Mouse (Mus musculus) limb, embryonic 14.5 days (tissue): ENCODE data around the gene Yae1d1. TPM values are rescaled to one million over a fixed set of nuclear protein-coding genes. Genes with fewer than 3 reads are reported as not detected.

ENCODE experiments used
- ATAC-seq: fragments of 200-750 bp; cut with Nextera tagmentation; 2 replicates; pipeline ENCODE4 v1.8.0; 2017; ENCODE audit warnings: low read depth, moderate number of reproducible peaks, moderate TSS enrichment; ENCODE audit not compliant: low FRiP score
- DNase-seq: peaks from one replicate; pipeline ENCODE4 v3.0.0-alpha.2; 2015; ENCODE audit warnings: low spot score
- H3K27ac ChIP-seq: fragments of 300-500 bp; sonication (generic); replicated peaks from 2 replicates; pipeline ENCODE4 v1.5.1; 2014; ENCODE audit warnings: low read depth, mild to moderate bottlenecking, low read length, moderate library complexity, mixed read lengths
- H3K27me3 ChIP-seq: fragments of 300-500 bp; sonication (generic); 2 replicates; pipeline ENCODE4 v1.6.1; 2014; ENCODE audit warnings: low read length, mixed read lengths; ENCODE audit not compliant: control insufficient read depth, insufficient read depth
- H3K36me3 ChIP-seq: fragments of 300-500 bp; sonication (generic); 2 replicates; pipeline ENCODE4 v1.6.1; 2014; ENCODE audit warnings: mild to moderate bottlenecking, low read length, moderate library complexity, mixed read lengths; ENCODE audit not compliant: control insufficient read depth, insufficient read depth
- H3K4me1 ChIP-seq: fragments of 300-500 bp; sonication (generic); 2 replicates; pipeline ENCODE4 v1.6.1; 2014; ENCODE audit warnings: antibody characterized with exemption, low read length, mixed read lengths; ENCODE audit not compliant: control insufficient read depth, insufficient read depth
- H3K4me2 ChIP-seq: fragments of 300-500 bp; sonication (generic); replicated peaks from 2 replicates; pipeline ENCODE4 v1.6.1; 2014; ENCODE audit warnings: low read depth, mild to moderate bottlenecking, low read length, moderate library complexity; ENCODE audit not compliant: severe bottlenecking
- H3K4me3 ChIP-seq: fragments of 300-500 bp; sonication (generic); replicated peaks from 2 replicates; pipeline ENCODE4 v1.5.1; 2014; ENCODE audit warnings: low read length
- H3K9ac ChIP-seq: fragments of 300-500 bp; sonication (generic); 2 replicates; pipeline ENCODE4 v1.6.1; 2014; ENCODE audit warnings: mild to moderate bottlenecking, low read depth, low read length, moderate library complexity; ENCODE audit not compliant: severe bottlenecking
- H3K9me3 ChIP-seq: fragments of 300-500 bp; sonication (generic); 2 replicates; pipeline ENCODE4 v1.6.1; 2016; ENCODE audit warnings: low read length; ENCODE audit not compliant: control insufficient read depth
- POLR2A ChIP-seq: fragments of 200-500 bp; IDR thresholded peaks from 2 replicates; pipeline ENCODE4 v1.8.0; 2012; ENCODE audit warnings: inconsistent platforms, mild to moderate bottlenecking, moderate library complexity, borderline replicate concordance; ENCODE audit not compliant: insufficient read depth, insufficient read length; ENCODE audit errors: extremely low read depth
- WGBS: fragments of 180-500 bp; shearing (Covaris S2); extraction: QIAGEN DNeasy Blood & Tissue Kit; methylation state at CpG from one replicate; pipeline ENCODE4 v1.1.7; 2014; 5-methylcytosine and 5-hydroxymethylcytosine counted together
- polyA plus RNA-seq, 2 experiments: library from polyadenylated mRNA; depleted of rRNA in 1 of 2; stranded (reverse) in 1 of 2; unstranded in 1 of 2; fragments of >200 nt; fragmentation: Nextera tagmentation in 1 of 2; extraction: Ambion mirVana in 1 of 2; gene quantifications; 2 replicates each; pipeline versions ENCODE4 v1.2.1 to v1.2.3; 2012 to 2014

Gene Yae1d1
- polyA plus RNA-seq, 2 experiments = 38.4 to 70.0 TPM

- no peak overlapping the region for H3K27ac ChIP-seq
- H3K4me3 ChIP-seq = no peak overlapping the region
- no peak overlapping the region for H3K4me2 ChIP-seq
- no peaks in the 10 kb centered on the region for H3K36me3 ChIP-seq
- WGBS = 71% methylated on average over 18 of the region's 18 CpGs
- DNase-seq = no peak
- TF ChIP-seq POLR2A = no peak
- no peaks in the 10 kb centered on the region for H3K9me3 ChIP-seq
- no peak overlapping the region for H3K9ac ChIP-seq
- ATAC-seq = no peak
- no peaks in the 10 kb centered on the region for H3K27me3 ChIP-seq
- no peaks in the 10 kb centered on the region for H3K4me1 ChIP-seq
These were observed 43.6 kb downstream of the Yae1d1 start for GRCm38 (mm10) chr13:17949555-17949954.

GRCm38 (mm10) chr13:17944078-17944917 lies 48.9 kb downstream of the Yae1d1 start, which contains the start of gene Rala:
Rala (minus strand) TSS chr13:17944239.
- Histone ChIP-seq H3K4me3 (peak within 1 kb of the TSS; percentile 83), H3K27me3 (no peaks in the 10 kb centered on the region), H3K36me3 (no peaks in the 10 kb centered on the region), H3K9me3 (no peaks in the 10 kb centered on the region), H3K4me1 (peaks cover 5% of the 10 kb centered on the region; the same call in 1 of the 2 replicates), H3K27ac (peak within 1 kb of the TSS; percentile 95), H3K4me2 (peak within 1 kb of the TSS; percentile 67), H3K9ac (peak within 1 kb of the TSS; percentile 92)
- peak; percentile 100 for ATAC-seq
- 17% methylated on average over 27 of the region's 69 CpGs for WGBS
- DNase-seq = peak; percentile 92
- TF ChIP-seq POLR2A = 0 out of 2 replicates have a peak, but pooled peaks have one; percentile 18

- WGBS = under 1% methylated on average over 56 of the region's 70 CpGs
- peak overlapping the region; percentile 92 for H3K9ac ChIP-seq
- peak; percentile 68 for ATAC-seq
- H3K27ac ChIP-seq = peak overlapping the region; percentile 95
- H3K27me3 ChIP-seq = no peaks in the 10 kb centered on the region
- H3K4me1 ChIP-seq = peaks cover 5% of the 10 kb centered on the region; the same call in 1 of the 2 replicates
- H3K4me2 ChIP-seq = peak overlapping the region; percentile 67
- H3K9me3 ChIP-seq = no peaks in the 10 kb centered on the region
- peak overlapping the region; percentile 83 for H3K4me3 ChIP-seq
- TF ChIP-seq POLR2A = no peak
- peak; percentile 3 for DNase-seq
- no peaks in the 10 kb centered on the region for H3K36me3 ChIP-seq
These were observed 49.7 kb downstream of the Yae1d1 start for GRCm38 (mm10) chr13:17943306-17944077.

GRCm38 (mm10) chr13:17942338-17942737 lies 50.8 kb downstream of the Yae1d1 start:
- peaks cover 5% of the 10 kb centered on the region; the same call in 1 of the 2 replicates for H3K4me1 ChIP-seq
- no peak overlapping the region for H3K27ac ChIP-seq
- no peak overlapping the region for H3K4me3 ChIP-seq
- no peak overlapping the region for H3K9ac ChIP-seq
- no peaks in the 10 kb centered on the region for H3K27me3 ChIP-seq
- peak overlapping the region; percentile 67; the same call in 1 of the 2 replicates for H3K4me2 ChIP-seq
- ATAC-seq (no peak), DNase-seq (no peak)
- 51% methylated on average over 6 of the region's 6 CpGs for WGBS
- no peaks in the 10 kb centered on the region for H3K36me3 ChIP-seq
- TF ChIP-seq POLR2A = no peak
- H3K9me3 ChIP-seq = no peaks in the 10 kb centered on the region

Other genes with a start within 250 kb of the Yae1d1 start
- 35.3 and 40.1 TPM in 2 replicates for gene Cdk13, start 188.3 kb downstream of the Yae1d1 start, polyA plus RNA-seq (2012; rRNA removed)
- 22.1 and 22.6 TPM in 2 replicates for gene Cdk13, start 188.3 kb downstream of the Yae1d1 start, polyA plus RNA-seq (2014; fragmentation: Nextera tagmentation; extraction: Ambion mirVana)
- 30.1 and 48.5 TPM in 2 replicates for gene Rala, start 49.1 kb downstream of the Yae1d1 start, polyA plus RNA-seq (2012; rRNA removed)
- gene Rala, start 49.1 kb downstream of the Yae1d1 start, polyA plus RNA-seq (2014; fragmentation: Nextera tagmentation; extraction: Ambion mirVana) = 97.8 and 101 TPM in 2 replicates